Mouse (Mus musculus) lung, postnatal 0 days (tissue): ENCODE measurements at regions not wholly inside any gene's neighbourhood (a gene's known extent, or its start where the extent isn't known, plus 50 kb on each side); places are given as distances from the start of the nearest gene placed in this dataset.

ENCODE experiments used
- ATAC-seq: fragments of 200-750 bp; cut with Nextera tagmentation; 2 replicates; pipeline ENCODE4 v1.8.0; 2017; ENCODE audit warnings: moderate library complexity
- DNase-seq: peaks from one replicate; pipeline ENCODE4 v3.0.0-alpha.2; 2016; ENCODE audit warnings: low spot score
- H3K27ac ChIP-seq: fragments of 300-500 bp; sonication (generic); 2 replicates; pipeline ENCODE4 v1.5.1; 2014; ENCODE audit warnings: antibody characterized with exemption, mild to moderate bottlenecking, low read length, mixed read lengths
- H3K27me3 ChIP-seq: fragments of 300-500 bp; sonication (generic); replicated peaks from 2 replicates; pipeline ENCODE4 v1.6.1; 2014; ENCODE audit warnings: low read length, mixed read lengths; ENCODE audit not compliant: insufficient read depth
- H3K36me3 ChIP-seq: fragments of 300-500 bp; sonication (generic); 2 replicates; pipeline ENCODE4 v1.6.1; 2014; ENCODE audit warnings: low read length, mixed read lengths; ENCODE audit not compliant: insufficient read depth
- H3K4me1 ChIP-seq: fragments of 300-500 bp; sonication (generic); 2 replicates; pipeline ENCODE4 v1.6.1; 2014; ENCODE audit warnings: antibody characterized with exemption, low read depth, low read length, mixed read lengths; ENCODE audit not compliant: insufficient read depth
- H3K4me2 ChIP-seq: fragments of 300-500 bp; sonication (generic); replicated peaks from 2 replicates; pipeline ENCODE4 v1.6.1; 2014; ENCODE audit warnings: low read depth, mild to moderate bottlenecking, low read length, moderate library complexity, mixed read lengths
- H3K4me3 ChIP-seq: fragments of 300-500 bp; sonication (generic); 2 replicates; pipeline ENCODE4 v1.5.1; 2014; ENCODE audit warnings: low read depth, low read length
- H3K9ac ChIP-seq: fragments of 300-500 bp; sonication (generic); replicated peaks from 2 replicates; pipeline ENCODE4 v1.6.1; 2014; ENCODE audit warnings: low read depth, mild to moderate bottlenecking
- H3K9me3 ChIP-seq: fragments of 300-500 bp; sonication (generic); 2 replicates; pipeline ENCODE4 v1.6.1; 2016; ENCODE audit warnings: low read length, mixed read lengths
- CTCF ChIP-seq: IDR thresholded peaks from 2 replicates; pipeline ENCODE4 v1.5.1; 2016; ENCODE audit warnings: antibody characterized with exemption, mild to moderate bottlenecking
- EP300 ChIP-seq: IDR thresholded peaks from 2 replicates; pipeline ENCODE4 v1.6.1; 2016; ENCODE audit warnings: antibody characterized with exemption, mild to moderate bottlenecking, control low read depth
- WGBS: fragments of 180-500 bp; shearing (Covaris S2); extraction: QIAGEN DNeasy Blood & Tissue Kit; methylation state at CpG from one replicate; pipeline ENCODE4 v1.1.7; 2014; 5-methylcytosine and 5-hydroxymethylcytosine counted together

DNA sequence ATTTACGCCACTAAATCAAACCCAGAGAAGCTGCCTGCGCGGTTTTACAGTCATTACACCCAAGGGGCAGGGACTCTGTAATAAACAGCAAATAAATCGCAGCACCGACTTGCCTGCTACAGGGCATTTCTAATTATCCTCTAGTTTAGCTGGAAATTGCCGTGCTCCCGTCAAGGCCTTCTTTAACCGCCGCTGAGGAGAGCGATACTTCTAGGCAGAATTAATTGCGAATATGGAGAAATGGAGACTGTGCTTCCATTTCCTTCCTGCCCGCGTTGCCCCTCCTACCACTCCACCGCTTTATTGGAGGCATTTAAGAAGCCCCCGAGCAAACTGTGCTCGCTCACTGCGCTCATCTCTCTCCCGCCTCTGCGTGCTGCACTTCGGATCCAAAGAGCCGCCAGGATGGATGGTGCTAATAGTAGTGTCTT is 96.6 kb downstream of the Gm9376 start:
- WGBS, result 84% methylated on average over 21 of the region's 21 CpGs
- ATAC-seq (no peak), DNase-seq (no peak)
- H3K36me3 ChIP-seq, result no peaks in the 10 kb centered on the region
- H3K9ac ChIP-seq, result no peak overlapping the region
- H3K27me3 ChIP-seq, result no peaks in the 10 kb centered on the region
- no peak overlapping the region for H3K4me2 ChIP-seq
- no peak overlapping the region for H3K27ac ChIP-seq
- H3K9me3 ChIP-seq, result no peaks in the 10 kb centered on the region
- TF ChIP-seq CTCF (no peak), EP300 (no peak)
- no peaks in the 10 kb centered on the region for H3K4me1 ChIP-seq
- H3K4me3 ChIP-seq, result no peak overlapping the region

DNA sequence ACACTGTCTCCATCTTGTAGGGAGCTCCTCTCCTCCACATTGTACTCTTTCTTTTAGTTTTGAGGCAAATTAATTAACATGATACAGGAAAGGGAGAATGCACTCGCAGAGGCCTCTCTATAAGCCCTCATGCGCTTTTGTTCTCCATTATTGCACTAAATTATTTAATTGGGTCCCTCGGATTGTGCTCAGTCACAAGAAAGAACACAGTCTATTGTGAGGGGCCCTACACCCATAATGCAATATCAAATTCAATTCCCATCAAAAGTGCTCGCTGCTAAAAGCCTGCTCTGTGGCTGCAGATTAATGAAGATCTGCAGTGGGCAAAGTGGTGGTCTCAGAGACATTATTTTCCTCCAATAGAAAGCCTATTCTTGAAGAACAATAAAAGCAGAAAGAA is 99.8 kb downstream of the Gm9376 start:
- Histone ChIP-seq H3K4me3 (no peak overlapping the region), H3K27me3 (no peaks in the 10 kb centered on the region), H3K36me3 (no peaks in the 10 kb centered on the region), H3K9me3 (no peaks in the 10 kb centered on the region), H3K9ac (no peak overlapping the region), H3K27ac (no peak overlapping the region), H3K4me2 (no peak overlapping the region), H3K4me1 (no peaks in the 10 kb centered on the region)
- WGBS, result 92% methylated on average over 4 of the region's 4 CpGs
- TF ChIP-seq CTCF (no peak), EP300 (no peak)
- DNase-seq (no peak), ATAC-seq (no peak)

DNA sequence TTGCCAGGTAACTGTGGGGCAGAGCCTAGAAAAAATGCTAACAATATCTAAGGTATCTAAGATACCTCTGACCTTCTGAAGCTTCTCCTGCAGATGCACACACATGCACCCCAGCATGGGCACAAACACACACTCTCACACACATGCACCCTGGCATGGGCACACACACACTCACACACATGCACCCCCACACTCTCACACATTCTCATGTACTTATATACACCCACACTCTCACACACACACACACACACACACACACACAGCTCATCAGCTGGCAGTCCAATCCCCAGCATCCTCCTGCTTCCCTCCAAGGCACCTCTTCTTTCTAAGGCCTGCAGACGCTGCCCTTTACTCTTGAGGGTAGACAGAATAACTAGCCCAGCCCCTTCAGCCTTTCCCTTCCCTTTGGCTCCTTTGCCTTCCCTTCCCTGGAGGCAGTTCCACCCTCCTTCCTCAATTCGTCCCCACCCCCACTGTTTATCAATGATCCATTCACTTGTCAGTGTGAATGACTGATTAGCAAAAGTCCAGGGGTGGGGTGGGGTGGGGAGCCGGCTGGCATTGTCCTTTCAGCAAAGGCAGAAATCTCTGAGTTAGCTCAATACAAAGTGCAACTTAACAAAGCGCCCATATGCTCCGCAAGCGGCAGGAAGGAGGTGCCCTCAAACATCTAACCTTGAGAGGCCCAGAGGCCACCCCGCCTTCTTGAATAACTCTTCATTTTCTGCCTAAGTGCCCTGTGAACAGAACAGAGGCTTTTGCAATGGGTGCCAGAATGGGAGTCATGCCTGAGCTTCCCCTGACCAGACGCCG is 102.1 kb downstream of the Gm9376 start:
- Histone ChIP-seq H3K4me1 (no peaks in the 10 kb centered on the region), H3K27ac (no peak overlapping the region), H3K36me3 (no peaks in the 10 kb centered on the region), H3K9ac (no peak overlapping the region), H3K4me2 (peak overlapping the region; percentile 19; the same call in 1 of the 2 replicates), H3K9me3 (no peaks in the 10 kb centered on the region), H3K4me3 (no peak overlapping the region), H3K27me3 (no peaks in the 10 kb centered on the region)
- 5% methylated on average over 9 of the region's 9 CpGs for WGBS
- DNase-seq (peak; percentile 23), ATAC-seq (peak; percentile 41; the same call in 1 of the 2 replicates)
- TF ChIP-seq CTCF, result no peak
- no peak for TF ChIP-seq EP300

DNA sequence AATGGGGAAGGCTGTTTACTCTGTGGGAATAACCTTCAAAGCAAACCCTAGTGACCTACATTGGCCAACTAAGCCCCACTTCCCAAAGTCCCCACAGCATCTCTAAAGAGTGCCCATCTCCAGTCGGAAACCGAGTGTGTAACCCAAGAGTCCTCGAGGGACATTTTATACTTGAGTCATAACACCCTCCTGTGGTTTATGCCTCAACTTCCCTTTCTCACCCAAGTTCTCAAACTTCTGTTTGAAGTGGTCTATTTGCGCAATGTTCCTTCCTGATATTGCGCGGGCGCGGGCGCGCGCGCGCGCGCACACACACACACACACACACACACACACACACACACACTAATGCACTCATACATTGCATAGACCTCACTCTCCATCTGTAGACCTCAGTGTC is 104.6 kb downstream of the Gm9376 start:
- WGBS, result 86% methylated on average over 15 of the region's 15 CpGs
- H3K9me3 ChIP-seq, result no peaks in the 10 kb centered on the region

DNA sequence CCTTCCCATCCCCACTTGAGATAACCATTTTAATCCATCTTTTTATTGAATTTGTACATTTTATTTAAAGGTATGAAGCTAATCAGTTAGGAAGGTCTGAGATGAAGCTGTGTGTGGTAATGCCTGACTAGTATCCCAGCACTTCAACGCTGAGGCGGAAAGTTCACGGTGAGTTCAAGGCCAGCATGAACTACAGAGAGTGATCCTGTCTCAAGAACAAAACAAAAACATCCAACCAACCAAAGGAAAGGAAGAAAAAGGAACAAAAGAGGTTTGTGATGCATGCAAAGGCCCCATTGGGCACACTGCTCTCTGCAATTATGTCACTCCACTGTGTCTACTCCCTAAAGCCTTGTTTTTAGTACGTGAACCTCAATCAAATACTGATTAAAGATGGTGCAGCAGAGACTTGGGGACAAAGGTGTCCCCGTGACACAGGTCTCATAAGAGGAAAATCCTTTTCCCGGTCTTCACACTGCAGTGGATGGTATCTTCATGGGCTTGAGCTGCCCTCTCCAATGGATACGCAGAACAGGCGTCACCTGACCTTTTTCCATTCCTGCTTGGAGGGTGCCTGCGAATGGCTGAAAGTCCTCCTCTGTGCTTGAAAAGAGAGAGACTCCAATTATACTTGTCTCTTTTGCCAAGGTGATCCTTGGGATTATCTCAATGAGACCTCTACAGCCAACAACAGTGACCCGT is 108.2 kb downstream of the Gm9376 start:
- TF ChIP-seq CTCF (no peak), EP300 (no peak)
- no peak for DNase-seq

More for the DNA sequence above, 104.6 kb downstream of the Gm9376 start:
- H3K36me3 ChIP-seq, result no peaks in the 10 kb centered on the region
- DNase-seq, result peak; percentile 7
- H3K27me3 ChIP-seq, result no peaks in the 10 kb centered on the region
- H3K9ac ChIP-seq, result no peak overlapping the region
- TF ChIP-seq EP300, result no peak
- no peak overlapping the region for H3K4me2 ChIP-seq
- no peak overlapping the region for H3K27ac ChIP-seq
- no peaks in the 10 kb centered on the region for H3K4me1 ChIP-seq
- H3K4me3 ChIP-seq, result no peak overlapping the region
- ATAC-seq, result no peak

DNA sequence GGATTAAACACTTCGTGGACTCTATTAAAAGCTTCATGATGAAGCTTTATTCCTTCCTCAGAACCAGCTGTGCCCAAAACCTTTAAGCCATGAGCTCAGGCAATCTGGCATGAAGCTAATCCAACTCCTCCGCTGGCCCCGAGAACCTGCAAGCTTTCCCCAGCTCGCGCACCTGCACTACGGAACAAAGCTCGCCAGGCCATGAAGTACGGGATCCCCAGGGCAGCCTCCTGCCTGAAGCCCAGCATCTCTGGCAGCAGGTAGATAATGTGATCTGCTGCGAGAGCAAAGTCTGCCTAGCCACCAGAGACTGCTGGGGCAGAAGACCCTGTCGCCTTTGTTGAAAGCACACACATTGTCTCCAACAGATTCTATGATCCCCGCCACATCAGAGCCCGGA is 108.9 kb downstream of the Gm9376 start:
- no peak for TF ChIP-seq CTCF
- TF ChIP-seq EP300, result no peak
- H3K4me3 ChIP-seq, result no peak overlapping the region
- no peaks in the 10 kb centered on the region for H3K9me3 ChIP-seq
- no peaks in the 10 kb centered on the region for H3K27me3 ChIP-seq
- 93% methylated on average over 12 of the region's 12 CpGs for WGBS
- no peak for DNase-seq
- ATAC-seq, result no peak
- H3K9ac ChIP-seq, result no peak overlapping the region
- no peaks in the 10 kb centered on the region for H3K36me3 ChIP-seq
- no peak overlapping the region for H3K4me2 ChIP-seq
- H3K27ac ChIP-seq, result no peak overlapping the region
- no peaks in the 10 kb centered on the region for H3K4me1 ChIP-seq

More for the DNA sequence above, 108.2 kb downstream of the Gm9376 start:
- no peaks in the 10 kb centered on the region for H3K4me1 ChIP-seq
- no peak overlapping the region for H3K4me3 ChIP-seq
- no peak overlapping the region for H3K4me2 ChIP-seq
- ATAC-seq, result no peak
- H3K27ac ChIP-seq, result no peak overlapping the region
- no peaks in the 10 kb centered on the region for H3K27me3 ChIP-seq
- H3K9me3 ChIP-seq, result no peaks in the 10 kb centered on the region
- H3K36me3 ChIP-seq, result no peaks in the 10 kb centered on the region
- no peak overlapping the region for H3K9ac ChIP-seq
- 93% methylated on average over 10 of the region's 10 CpGs for WGBS
